Mouse (Mus musculus) stomach, postnatal 0 days (tissue): ENCODE data around the gene Cdk14. TPM values are rescaled to one million over a fixed set of nuclear protein-coding genes. Genes with fewer than 3 reads are reported as not detected.

Experiments
- ATAC-seq: fragments of 200-750 bp; cut with Nextera tagmentation; 2 replicates; pipeline ENCODE4 v1.8.0; 2017; ENCODE audit not compliant: low FRiP score, low TSS enrichment
- DNase-seq: peaks from one replicate; pipeline ENCODE4 v3.0.0-alpha.2; 2016; ENCODE audit warnings: low spot score
- H3K27ac ChIP-seq: fragments of 300-500 bp; sonication (generic); replicated peaks from 2 replicates; pipeline ENCODE4 v1.5.1; 2014; ENCODE audit warnings: mild to moderate bottlenecking, control low read depth
- H3K27me3 ChIP-seq: fragments of 300-500 bp; sonication (generic); 2 replicates; pipeline ENCODE4 v1.6.1; 2014; ENCODE audit warnings: low read length; ENCODE audit not compliant: control insufficient read depth, insufficient read depth
- H3K36me3 ChIP-seq: fragments of 300-500 bp; sonication (generic); 2 replicates; pipeline ENCODE4 v1.6.1; 2014; ENCODE audit warnings: low read length, mixed read lengths; ENCODE audit not compliant: control insufficient read depth, insufficient read depth
- H3K4me1 ChIP-seq: fragments of 300-500 bp; sonication (generic); replicated peaks from 2 replicates; pipeline ENCODE4 v1.6.1; 2014; ENCODE audit warnings: antibody characterized with exemption; ENCODE audit not compliant: control insufficient read depth, insufficient read depth
- H3K4me2 ChIP-seq: fragments of 300-500 bp; sonication (generic); replicated peaks from 2 replicates; pipeline ENCODE4 v1.6.1; 2014; ENCODE audit warnings: low read depth, mild to moderate bottlenecking, control low read depth, moderate library complexity
- H3K4me3 ChIP-seq: fragments of 300-500 bp; sonication (generic); 2 replicates; pipeline ENCODE4 v1.5.1; 2014; ENCODE audit warnings: low read depth, low read length, control low read depth
- H3K9ac ChIP-seq: fragments of 300-500 bp; sonication (generic); 2 replicates; pipeline ENCODE4 v1.6.1; 2014; ENCODE audit warnings: mild to moderate bottlenecking, low read length, control low read depth, mixed read lengths
- H3K9me3 ChIP-seq: fragments of 300-500 bp; sonication (generic); 2 replicates; pipeline ENCODE4 v1.6.1; 2016; ENCODE audit warnings: low read length; ENCODE audit not compliant: control insufficient read depth
- CTCF ChIP-seq: IDR thresholded peaks from 2 replicates; pipeline ENCODE4 v1.5.1; 2016; ENCODE audit warnings: antibody characterized with exemption, low read depth, mild to moderate bottlenecking, moderate library complexity
- EP300 ChIP-seq: optimal IDR thresholded peaks from 2 replicates; pipeline ENCODE3; 2016; ENCODE audit warnings: antibody characterized with exemption
- WGBS: fragments of 180-500 bp; shearing (Covaris S2); extraction: QIAGEN DNeasy Blood & Tissue Kit; methylation state at CpG from one replicate; pipeline ENCODE4 v1.1.7; 2014; 5-methylcytosine and 5-hydroxymethylcytosine counted together
- polyA plus RNA-seq: library from polyadenylated mRNA; unstranded; fragments of >200 nt; fragmentation: Nextera tagmentation; extraction: Ambion mirVana; gene quantifications from 2 replicates; pipeline ENCODE4 v1.2.1, GENCODE M21; 2015

The Cdk14 gene
- polyA plus RNA-seq, 1 experiment from 2014 or later, result 6.1 TPM

GRCm38 (mm10) chr5:5344646-5345045 is 75.5 kb downstream of the Cdk14 start:
- Histone ChIP-seq H3K4me2 (no peak overlapping the region), H3K9me3 (no peaks in the 10 kb centered on the region), H3K27me3 (no peaks in the 10 kb centered on the region), H3K4me3 (no peak overlapping the region), H3K9ac (no peak overlapping the region), H3K27ac (no peak overlapping the region), H3K4me1 (0 out of 2 replicates have a peak, but pooled peaks cover 3% of the 10 kb centered on the region), H3K36me3 (no peaks in the 10 kb centered on the region)
- TF ChIP-seq CTCF (no peak), EP300 (no peak)
- 73% methylated on average over 5 of the region's 5 CpGs for WGBS
- DNase-seq (no peak), ATAC-seq (no peak)

- WGBS, result 79% methylated on average over 2 of the region's 2 CpGs
- H3K27me3 ChIP-seq, result no peaks in the 10 kb centered on the region
- no peak overlapping the region for H3K9ac ChIP-seq
- DNase-seq, result no peak
- ATAC-seq, result peak; percentile 35; the same call in 1 of the 2 replicates
- H3K4me2 ChIP-seq, result no peak overlapping the region
- 0 out of 2 replicates have a peak overlapping the region, but pooled peaks have one; percentile 37 for H3K27ac ChIP-seq
- no peaks in the 10 kb centered on the region for H3K9me3 ChIP-seq
- no peaks in the 10 kb centered on the region for H3K36me3 ChIP-seq
- H3K4me3 ChIP-seq, result no peak overlapping the region
- TF ChIP-seq CTCF, result no peak
- TF ChIP-seq EP300, result no peak
- 0 out of 2 replicates have a peak, but pooled peaks cover 3% of the 10 kb centered on the region for H3K4me1 ChIP-seq
These were observed 76.4 kb downstream of the Cdk14 start for GRCm38 (mm10) chr5:5343741-5344140.

GRCm38 (mm10) chr5:5343267-5343666 is 76.8 kb downstream of the Cdk14 start:
- TF ChIP-seq EP300, result no peak
- DNase-seq, result peak; percentile 37
- Histone ChIP-seq H3K27me3 (no peaks in the 10 kb centered on the region), H3K9ac (no peak overlapping the region), H3K27ac (0 out of 2 replicates have a peak overlapping the region, but pooled peaks have one; percentile 37), H3K36me3 (no peaks in the 10 kb centered on the region), H3K4me3 (no peak overlapping the region), H3K9me3 (no peaks in the 10 kb centered on the region), H3K4me1 (0 out of 2 replicates have a peak, but pooled peaks cover 3% of the 10 kb centered on the region), H3K4me2 (no peak overlapping the region)
- ATAC-seq, result peak; percentile 94
- WGBS, result 31% methylated on average over 2 of the region's 2 CpGs

GRCm38 (mm10) chr5:5342410-5343137 is 77.5 kb downstream of the Cdk14 start:
- no peak for TF ChIP-seq EP300
- TF ChIP-seq CTCF, result no peak
- DNase-seq (peak; percentile 61), ATAC-seq (peak; percentile 42)
- no peaks in the 10 kb centered on the region for H3K9me3 ChIP-seq
- no peaks in the 10 kb centered on the region for H3K36me3 ChIP-seq
- 22% methylated on average over 11 of the region's 11 CpGs for WGBS
- H3K27ac ChIP-seq, result no peak overlapping the region
- H3K27me3 ChIP-seq, result no peaks in the 10 kb centered on the region
- peak overlapping the region; percentile 4; the same call in 1 of the 2 replicates for H3K4me2 ChIP-seq
- H3K4me3 ChIP-seq, result no peak overlapping the region
- H3K4me1 ChIP-seq, result 0 out of 2 replicates have a peak, but pooled peaks cover 3% of the 10 kb centered on the region
- no peak overlapping the region for H3K9ac ChIP-seq

- H3K27me3 ChIP-seq, result no peaks in the 10 kb centered on the region
- H3K27ac ChIP-seq, result no peak overlapping the region
- ATAC-seq, result no peak
- no peak overlapping the region for H3K4me2 ChIP-seq
- DNase-seq, result no peak
- TF ChIP-seq EP300 (no peak), CTCF (no peak)
- H3K36me3 ChIP-seq, result no peaks in the 10 kb centered on the region
- H3K9ac ChIP-seq, result no peak overlapping the region
- 0 out of 2 replicates have a peak, but pooled peaks cover 3% of the 10 kb centered on the region for H3K4me1 ChIP-seq
- WGBS, result 78% methylated on average over 8 of the region's 8 CpGs
- H3K9me3 ChIP-seq, result no peaks in the 10 kb centered on the region
- no peak overlapping the region for H3K4me3 ChIP-seq
These were observed 78.5 kb downstream of the Cdk14 start for GRCm38 (mm10) chr5:5341611-5342010.

- TF ChIP-seq CTCF (no peak), EP300 (no peak)
- ATAC-seq (no peak), DNase-seq (no peak)
- Histone ChIP-seq H3K27ac (no peak overlapping the region), H3K4me2 (no peak overlapping the region), H3K4me1 (no peaks in the 10 kb centered on the region), H3K9me3 (no peaks in the 10 kb centered on the region), H3K27me3 (no peaks in the 10 kb centered on the region), H3K4me3 (no peak overlapping the region), H3K9ac (no peak overlapping the region), H3K36me3 (no peaks in the 10 kb centered on the region)
- 87% methylated on average over 8 of the region's 8 CpGs for WGBS
These were observed 86.2 kb downstream of the Cdk14 start for GRCm38 (mm10) chr5:5333916-5334315.
